Mouse (Mus musculus) gastrocnemius, postnatal 36 days (tissue): ENCODE measurements around the gene Csnk1e. TPM values are rescaled to one million over a fixed set of nuclear protein-coding genes. Genes with fewer than 3 reads are reported as not detected.

Experiments
- DNase-seq, 2 experiments: peaks; one replicate each; pipeline ENCODE4 v3.0.0; 2022
- intact Hi-C: fragments of 180-260 bp; cut with DNase I; formaldehyde crosslinking; loops from one replicate; pipeline ENCODE4 v1.15.1; 2025
- total RNA-seq, 2 experiments: library from RNA; stranded (reverse); gene quantifications; 2 replicates each; pipeline ENCODE4 v1.2.3; 2021

The Csnk1e gene
- total RNA-seq, 2 experiments from 2014 or later = 46.7 to 50.7 TPM

GRCm38 (mm10) chr15:79400975-79401365 lies 54.4 kb downstream of the Csnk1e start:
- intact Hi-C loops = no loop called here
- no peak for DNase-seq

GRCm38 (mm10) chr15:79400134-79400974 lies 55.0 kb downstream of the Csnk1e start:
- intact Hi-C loops = no loop called here
- DNase-seq = no peak

- DNase-seq = no peak
- intact Hi-C loops = no loop called here
Measured at GRCm38 (mm10) chr15:79399231-79400052, 55.9 kb downstream of the Csnk1e start.

- DNase-seq = no peak
- intact Hi-C loops = no loop called here
Measured at GRCm38 (mm10) chr15:79396736-79397135, 58.6 kb downstream of the Csnk1e start.

GRCm38 (mm10) chr15:79395281-79395680 lies 60.1 kb downstream of the Csnk1e start:
- intact Hi-C loops = no loop called here

GRCm38 (mm10) chr15:79394842-79395241 lies 60.5 kb downstream of the Csnk1e start:
- DNase-seq = no peak
- intact Hi-C loops = no loop called here

More at GRCm38 (mm10) chr15:79395281-79395680, 60.1 kb downstream of the Csnk1e start:
- no peak for DNase-seq

GRCm38 (mm10) chr15:79393101-79393500 lies 62.3 kb downstream of the Csnk1e start:
- intact Hi-C loops = no loop called here
- DNase-seq = no peak

- no peak for DNase-seq
- intact Hi-C loops = no loop called here
Measured at GRCm38 (mm10) chr15:79392527-79392926, 62.8 kb downstream of the Csnk1e start.

- intact Hi-C loops = no loop called here
- DNase-seq = peak; percentile 55 to 64
Measured at GRCm38 (mm10) chr15:79391447-79392093, 63.8 kb downstream of the Csnk1e start.

GRCm38 (mm10) chr15:79390434-79390833 lies 64.9 kb downstream of the Csnk1e start:
- DNase-seq = no peak
- intact Hi-C loops = no loop called here

GRCm38 (mm10) chr15:79388171-79388570 lies 67.2 kb downstream of the Csnk1e start:
- intact Hi-C loops = no loop called here
- DNase-seq = no peak

- intact Hi-C loops = no loop called here
- no peak for DNase-seq
Measured at GRCm38 (mm10) chr15:79387611-79388010, 67.8 kb downstream of the Csnk1e start.

GRCm38 (mm10) chr15:79387081-79387480 lies 68.3 kb downstream of the Csnk1e start:
- intact Hi-C loops = no loop called here
- DNase-seq = no peak

GRCm38 (mm10) chr15:79381644-79382043 lies 73.7 kb downstream of the Csnk1e start:
- intact Hi-C loops = loop anchor here (5.0 kb wide), 1 partner anchor 134 kb away; no protein-coding TSS in a partner anchor
- no peak for DNase-seq

GRCm38 (mm10) chr15:79380468-79381444 lies 74.6 kb downstream of the Csnk1e start:
- intact Hi-C loops = loop anchor here (5.0 kb wide), 1 partner anchor 133 kb away; no protein-coding TSS in a partner anchor
- DNase-seq = peak; percentile 83 to 84

- intact Hi-C loops = loop anchor here (5.0 kb wide), 2 partner anchors 88 to 132 kb away; no protein-coding TSS in a partner anchor
- DNase-seq = no peak
Measured at GRCm38 (mm10) chr15:79379658-79380057, 75.7 kb downstream of the Csnk1e start.

- intact Hi-C loops = loop anchor here (5.0 kb wide), 1 partner anchor 89 kb away; no protein-coding TSS in a partner anchor
Measured at GRCm38 (mm10) chr15:79378608-79379007, 76.8 kb downstream of the Csnk1e start.

GRCm38 (mm10) chr15:79377681-79378080 lies 77.7 kb downstream of the Csnk1e start:
- intact Hi-C loops = loop anchor here (5.0 kb wide), 1 partner anchor 90 kb away; no protein-coding TSS in a partner anchor
- peak; percentile 69 to 76 for DNase-seq

More at GRCm38 (mm10) chr15:79378608-79379007, 76.8 kb downstream of the Csnk1e start:
- DNase-seq = no peak

- intact Hi-C loops = loop anchor here (5.0 kb wide), 1 partner anchor 93 kb away; no protein-coding TSS in a partner anchor
- DNase-seq = no peak
Measured at GRCm38 (mm10) chr15:79374760-79375159, 80.6 kb downstream of the Csnk1e start.
